Mouse (Mus musculus) CH12.LX (cell line): ENCODE data around the gene Cdh5. TPM values are rescaled to one million over a fixed set of nuclear protein-coding genes. Genes with fewer than 3 reads are reported as not detected.
A peak's percentile ranks its signal among the peaks of the same experiment; 100 is the strongest.

Source experiments
- DNase-seq: peaks from one replicate; pipeline ENCODE4 v3.0.0-alpha.2; 2013; ENCODE audit errors: extremely low read depth
- H3K27ac ChIP-seq: 2 replicates; pipeline ENCODE4 v1.5.1; 2012; ENCODE audit warnings: low read depth, mild to moderate bottlenecking, control low read depth, moderate library complexity; ENCODE audit not compliant: insufficient read depth
- H3K27me3 ChIP-seq: replicated peaks from 2 replicates; pipeline ENCODE3; 2012; ENCODE audit warnings: inconsistent platforms
- H3K36me3 ChIP-seq, 2 experiments: replicated peaks in 1 of 2; 2 replicates each; pipeline versions ENCODE3 to v1.6.1; 2012; ENCODE audit warnings: inconsistent platforms in 1 of 2, low read length in 1 of 2, mild to moderate bottlenecking in 1 of 2, mixed read lengths in 1 of 2, moderate library complexity in 1 of 2; ENCODE audit not compliant: control insufficient read depth in 1 of 2, insufficient read depth in 1 of 2
- H3K4me1 ChIP-seq, 2 experiments: 2 replicates each; pipeline ENCODE4 v1.6.1; 2012; ENCODE audit warnings: inconsistent platforms in 1 of 2, moderate library complexity in 1 of 2; ENCODE audit not compliant: insufficient read depth in 2 of 2, control insufficient read depth in 1 of 2
- H3K4me2 ChIP-seq: 2 replicates; pipeline ENCODE4 v1.6.1; 2012; ENCODE audit warnings: low read depth, mild to moderate bottlenecking, control low read depth; ENCODE audit not compliant: poor library complexity, insufficient read depth, severe bottlenecking
- H3K4me3 ChIP-seq, 3 experiments: fragments of 150-350 bp in 1 of 3; sonication (generic) in 1 of 3; replicated peaks in 1 of 3; 2 replicates each; pipeline versions ENCODE3 to v1.5.1; 2011 to 2012; ENCODE audit warnings: low read depth in 2 of 3, low read length in 2 of 3, mild to moderate bottlenecking in 2 of 3, moderate library complexity in 2 of 3, control low read depth in 1 of 3, improper control_type of control experiment in 1 of 3, inconsistent platforms in 1 of 3, mixed read lengths in 1 of 3; ENCODE audit not compliant: poor library complexity in 1 of 3
- H3K79me2 ChIP-seq: replicated peaks from 2 replicates; pipeline ENCODE4 v1.6.1; 2012; ENCODE audit warnings: mild to moderate bottlenecking, moderate library complexity; ENCODE audit not compliant: control insufficient read depth, poor library complexity, insufficient read depth, severe bottlenecking; ENCODE audit errors: extremely low read depth
- H3K9ac ChIP-seq: 2 replicates; pipeline ENCODE4 v1.6.1; 2012; ENCODE audit warnings: low read depth, mild to moderate bottlenecking, control low read depth, moderate library complexity; ENCODE audit not compliant: insufficient read depth
- H3K9me3 ChIP-seq: replicated peaks from 2 replicates; pipeline ENCODE3; 2012; ENCODE audit warnings: low read length, inconsistent platforms, mixed read lengths
- CHD2 ChIP-seq: IDR thresholded peaks from 2 replicates; pipeline ENCODE4 v1.6.1; 2011; ENCODE audit warnings: low read length, improper control_type of control experiment
- CTCF ChIP-seq, 2 experiments: IDR thresholded peaks in 1 of 2; conservative IDR thresholded peaks in 1 of 2; 2 replicates each; pipeline ENCODE4 v1.5.1; 2011 to 2012; ENCODE audit warnings: low read depth in 2 of 2, low read length in 2 of 2, improper control_type of control experiment in 1 of 2, inconsistent platforms in 1 of 2, mild to moderate bottlenecking in 1 of 2, moderate library complexity in 1 of 2
- HCFC1 ChIP-seq: IDR thresholded peaks from 2 replicates; pipeline ENCODE4 v1.6.1; 2012; ENCODE audit warnings: low read depth, mild to moderate bottlenecking, inconsistent platforms, low read length, improper control_type of control experiment
- MAX ChIP-seq: IDR thresholded peaks from 2 replicates; pipeline ENCODE4 v1.6.1; 2011; ENCODE audit warnings: low read length, improper control_type of control experiment
- MEF2A ChIP-seq: IDR thresholded peaks from 2 replicates; pipeline ENCODE4 v1.6.1; 2014; ENCODE audit warnings: low read depth, mild to moderate bottlenecking, inconsistent platforms, low read length, improper control_type of control experiment, borderline replicate concordance
- MYC ChIP-seq: IDR thresholded peaks from 2 replicates; pipeline ENCODE4 v1.6.1; 2011; ENCODE audit warnings: low read depth, mild to moderate bottlenecking, improper control_type of control experiment, low read length
- NELFE ChIP-seq: IDR thresholded peaks from 2 replicates; pipeline ENCODE4 v1.6.1; 2011; ENCODE audit warnings: low read depth, low read length, improper control_type of control experiment
- PAX5 ChIP-seq: IDR thresholded peaks from 2 replicates; pipeline ENCODE4 v1.6.1; 2012; ENCODE audit warnings: low read length, inconsistent platforms, mixed read lengths
- SIN3A ChIP-seq: IDR thresholded peaks from 2 replicates; pipeline ENCODE4 v1.6.1; 2012; ENCODE audit warnings: low read length, improper control_type of control experiment, inconsistent platforms
- TCF12 ChIP-seq: IDR thresholded peaks from 2 replicates; pipeline ENCODE4 v1.6.1; 2014; ENCODE audit warnings: low read depth, mild to moderate bottlenecking, inconsistent platforms, low read length, improper control_type of control experiment
- ZC3H11A ChIP-seq: IDR thresholded peaks from 2 replicates; pipeline ENCODE4 v1.6.1; 2012; ENCODE audit warnings: low read depth, mild to moderate bottlenecking, inconsistent platforms, low read length, improper control_type of control experiment
- ZKSCAN1 ChIP-seq: IDR thresholded peaks from 2 replicates; pipeline ENCODE4 v1.6.1; 2012; ENCODE audit warnings: low read depth, inconsistent platforms, low read length, improper control_type of control experiment, borderline replicate concordance
- dilution Hi-C: fragments of 300-500 bp; cut with MboI; formaldehyde crosslinking; loops from 2 replicates; pipeline ENCODE4 v1.14.3; 2020; ENCODE audit warnings: low sequenced_read_pairs; ENCODE audit not compliant: extremely low pct_unique_long_range_greater_than_20kb, extremely low pct_ligation_motif_present
- in situ Hi-C: fragments of 300-500 bp; cut with MboI; formaldehyde crosslinking; loops from 3 replicates; pipeline ENCODE4 v1.14.3; 2019; ENCODE audit warnings: low sequenced_read_pairs, low pct_ligation_motif_present, low pct_unique_long_range_greater_than_20kb, mixed read lengths
- polyA plus RNA-seq: library from polyadenylated mRNA; unstranded; fragments of >175 nt; gene quantifications from 2 replicates; pipeline ENCODE4 v1.2.1, GENCODE M21; 2012; ENCODE audit warnings: low read depth; ENCODE audit not compliant: insufficient read length
- total RNA-seq, 2 experiments: library from RNA; depleted of rRNA; stranded (reverse); fragments of 300-350 nt in 1 of 2; fragments of >200 nt in 1 of 2; gene quantifications; 2 replicates each; pipeline ENCODE4 v1.2.3; 2012 to 2014

Cdh5 gene
- total and polyA plus RNA-seq, 3 experiments: 0.25 to 1.8 (median 0.48) TPM

- in situ Hi-C loops (loop anchor here (5.0 kb wide), 1 partner anchor 75 kb away; no protein-coding TSS in a partner anchor), dilution Hi-C loops (no loop called here)
- TF ChIP-seq NELFE: no peak
- 0 out of 4 replicates have a peak, but pooled peaks of 1 of the 2 experiments have one; percentile 3 for TF ChIP-seq CTCF (conservative IDR thresholded peaks at IDR 0.05 in 1 of 2, IDR thresholded peaks at IDR 0.05 in 1 of 2; ENCODE audit: low read depth in 2 of 2, low read length in 2 of 2)
- TF ChIP-seq SIN3A: no peak
Measured at GRCm38 (mm10) chr8:104146717-104147494, 45.5 kb downstream of the Cdh5 start.

GRCm38 (mm10) chr8:104147947-104148346, 46.5 kb downstream of the Cdh5 start:
- DNase-seq: no peak
- H3K27ac ChIP-seq: no peak overlapping the region
- H3K79me2 ChIP-seq: no peaks in the 10 kb centered on the region
- H3K9ac ChIP-seq: no peak overlapping the region
- no peak overlapping the region for H3K4me3 ChIP-seq
- H3K36me3 ChIP-seq: peaks cover 0 to 2% of the 10 kb centered on the region in 2 experiments
- dilution Hi-C loops (no loop called here), in situ Hi-C loops (loop anchor here (5.0 kb wide), 1 partner anchor 74 kb away; no protein-coding TSS in a partner anchor)
- H3K27me3 ChIP-seq: peaks cover 2% of the 10 kb centered on the region
- no peaks in the 10 kb centered on the region for H3K9me3 ChIP-seq
- TF ChIP-seq CHD2: no peak
- no peak for TF ChIP-seq PAX5
- TF ChIP-seq MEF2A: no peak
- no peak for TF ChIP-seq TCF12
- TF ChIP-seq ZC3H11A: no peak
- no peak for TF ChIP-seq MYC
- H3K4me1 ChIP-seq: peaks cover 14 to 24% of the 10 kb centered on the region in 2 experiments
- no peak overlapping the region for H3K4me2 ChIP-seq

More at GRCm38 (mm10) chr8:104146717-104147494, 45.5 kb downstream of the Cdh5 start:
- H3K9me3 ChIP-seq: no peaks in the 10 kb centered on the region
- no peak overlapping the region for H3K27ac ChIP-seq
- no peak overlapping the region for H3K4me3 ChIP-seq
- H3K9ac ChIP-seq: no peak overlapping the region
- H3K27me3 ChIP-seq: peaks cover 2% of the 10 kb centered on the region
- H3K36me3 ChIP-seq: peaks cover 0 to 6% of the 10 kb centered on the region in 2 experiments
- H3K4me2 ChIP-seq: no peak overlapping the region
- H3K4me1 ChIP-seq: peaks cover 14 to 24% of the 10 kb centered on the region in 2 experiments
- no peak for DNase-seq
- no peaks in the 10 kb centered on the region for H3K79me2 ChIP-seq

- no peak for TF ChIP-seq MAX
- TF ChIP-seq HCFC1: no peak
- TF ChIP-seq ZKSCAN1: no peak
- TF ChIP-seq, all 38 proteins: peak for 0
- H3K9me3 ChIP-seq: no peaks in the 10 kb centered on the region
- dilution Hi-C loops: no loop called here
- in situ Hi-C loops: no loop called here
- no peak overlapping the region for H3K27ac ChIP-seq
- no peak for DNase-seq
- H3K79me2 ChIP-seq: no peaks in the 10 kb centered on the region
- no peak overlapping the region for H3K9ac ChIP-seq
- H3K27me3 ChIP-seq: peaks cover 21% of the 10 kb centered on the region
- no peaks in the 10 kb centered on the region for H3K4me1 ChIP-seq
- H3K4me3 ChIP-seq: no peak overlapping the region
- no peak overlapping the region for H3K4me2 ChIP-seq
- H3K36me3 ChIP-seq: no peaks in the 10 kb centered on the region
Measured at GRCm38 (mm10) chr8:104160731-104161130, 59.3 kb downstream of the Cdh5 start.
